Mouse (Mus musculus): ENCODE data around the gene Qrich1.

DNA sequence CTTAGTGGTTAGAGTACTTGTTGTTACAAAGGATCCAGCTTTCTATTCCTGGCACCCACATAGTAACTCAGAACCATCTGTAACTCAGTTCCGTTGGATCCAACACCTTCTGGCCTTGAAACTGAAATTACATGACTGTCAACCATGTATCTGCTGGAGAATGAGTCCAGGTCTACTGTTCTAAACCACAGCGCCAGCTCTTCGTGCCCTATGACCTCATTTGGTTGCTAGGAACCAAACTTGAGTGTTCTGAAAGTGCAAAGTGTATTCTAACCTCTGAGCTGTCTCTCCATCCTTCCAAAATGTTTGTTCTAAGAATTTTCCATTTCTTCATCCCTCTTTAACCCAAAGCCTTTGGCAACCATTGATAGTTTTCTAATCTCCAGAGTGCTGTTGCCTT, 29.4 kb downstream of the Qrich1 start:
- TF ChIP-seq CTCF (IDR thresholded peaks at IDR 0.05) (no peak), POLR2A (IDR thresholded peaks at IDR 0.05; ENCODE audit: insufficient read depth, low read depth, low read length) (no peak)
